Mouse (Mus musculus): ENCODE measurements around the gene Aif1.

GRCm38 (mm10) chr17:35157661-35158175 is 18.1 kb downstream of the Aif1 start:
- no peak for TF ChIP-seq POLR2A (IDR thresholded peaks at IDR 0.05; ENCODE audit: borderline replicate concordance, insufficient read depth, low read length)
- no peak for TF ChIP-seq CTCF (IDR thresholded peaks at IDR 0.05; ENCODE audit: borderline replicate concordance, insufficient read depth, low read depth, low read length)

Data from cerebellum, adult 2 months (tissue).